11 mouse cellular contexts compared by ENCODE assay signal in genomic region chr1:66003897-66004660, GRCm38 (mm10).
DNase-seq lines count a peak whose midpoint lies in the region; ATAC-seq lines count a peak whose summit lies in the region.
"Had no signal": no experiment of that assay in that cellular context is flagged by ENCODE, and none has a peak within 500 bp of the region (broad histone marks: within the 10 kb centered on the region; RNA-seq: fewer than 3 reads in every experiment).

No protein-coding gene starts in this region.

- no peaks in the 10 kb centered on the region for H3K36me3 ChIP-seq in heart, embryonic 12.5 days
- no peaks in the 10 kb centered on the region for H3K36me3 ChIP-seq in hindbrain, embryonic 14.5 days (replicated peaks; ENCODE audit: control insufficient read depth, insufficient read depth)
- H3K36me3 ChIP-seq in midbrain, embryonic 16.5 days (ENCODE audit: control insufficient read depth, insufficient read depth, low read length) = no peaks in the 10 kb centered on the region

- DNase-seq in heart, postnatal 25 days (ENCODE audit: low spot score) = no peak
- DNase-seq in embryo, embryonic 10 days (ENCODE audit: low spot score) = peak; percentile 76
- peak; percentile 51 for DNase-seq in hindbrain, embryonic 14.5 days (ENCODE audit: low spot score)
- DNase-seq in cerebellum, postnatal 4 days (ENCODE audit: low spot score in 2 of 2) = no peak
- no peak for DNase-seq in spleen, postnatal 14 days (ENCODE audit: low spot score in 2 of 2)
- DNase-seq: cerebellum, postnatal 10 days; right cerebral cortex, postnatal 4 days had no signal

- intact Hi-C loops in heart, postnatal 25 days (cut with DNase I) = no loop called here

- no peak overlapping the region for H3K9ac ChIP-seq in heart, embryonic 12.5 days
- no peak overlapping the region for H3K9ac ChIP-seq in hindbrain, embryonic 14.5 days
- H3K9ac ChIP-seq in midbrain, embryonic 16.5 days (ENCODE audit: low read depth, low read length) = no peak overlapping the region

- WGBS in heart, embryonic 12.5 days = 59% methylated on average over 17 of the region's 17 CpGs
- WGBS in hindbrain, embryonic 14.5 days = 32% methylated on average over 17 of the region's 17 CpGs
- WGBS in midbrain, embryonic 16.5 days = 56% methylated on average over 17 of the region's 17 CpGs

- H3K27me3 ChIP-seq in heart, embryonic 12.5 days (replicated peaks) = no peaks in the 10 kb centered on the region
- H3K27me3 ChIP-seq in hindbrain, embryonic 14.5 days (ENCODE audit: control insufficient read depth, insufficient read depth, low read length) = no peaks in the 10 kb centered on the region
- H3K27me3 ChIP-seq in midbrain, embryonic 16.5 days (ENCODE audit: control insufficient read depth, insufficient read depth, low read depth, low read length) = no peaks in the 10 kb centered on the region
- H3K27me3 ChIP-seq: megakaryocyte, embryonic 14.5 days had no signal

- H3K4me3 ChIP-seq in heart, embryonic 12.5 days = no peak overlapping the region
- no peak overlapping the region for H3K4me3 ChIP-seq in hindbrain, embryonic 14.5 days (replicated peaks; ENCODE audit: low read length)
- no peak overlapping the region for H3K4me3 ChIP-seq in midbrain, embryonic 16.5 days (ENCODE audit: low read depth, low read length)
- H3K4me3 ChIP-seq: megakaryocyte, embryonic 14.5 days had no signal

- H3K27ac ChIP-seq in heart, embryonic 12.5 days (ENCODE audit: poor library complexity, severe bottlenecking) = no peak overlapping the region
- H3K27ac ChIP-seq in hindbrain, embryonic 14.5 days = no peak overlapping the region
- no peak overlapping the region for H3K27ac ChIP-seq in midbrain, embryonic 16.5 days (ENCODE audit: low read length)

- 0 out of 2 replicates have a peak, but pooled peaks cover 3% of the 10 kb centered on the region for H3K9me3 ChIP-seq in heart, embryonic 12.5 days (replicated peaks)
- no peaks in the 10 kb centered on the region for H3K9me3 ChIP-seq in hindbrain, embryonic 14.5 days (ENCODE audit: control insufficient read depth, low read length)
- H3K9me3 ChIP-seq in midbrain, embryonic 16.5 days (replicated peaks; ENCODE audit: control insufficient read depth, low read length, poor library complexity, severe bottlenecking) = no peaks in the 10 kb centered on the region

- ATAC-seq in heart, embryonic 12.5 days (ENCODE audit: insufficient number of reproducible peaks, low FRiP score) = no peak
- ATAC-seq in hindbrain, embryonic 14.5 days (ENCODE audit: low FRiP score) = peak; percentile 51; the same call in 1 of the 2 replicates
- peak; percentile 81 for ATAC-seq in midbrain, embryonic 16.5 days
- ATAC-seq in granulocyte monocyte progenitor cell, adult 5-6 weeks (replicated peaks; ENCODE audit: poor library complexity, severe bottlenecking) = no peak

- peak overlapping the region; percentile 21; the same call in 1 of the 2 replicates for H3K4me2 ChIP-seq in heart, embryonic 12.5 days
- peak overlapping the region; percentile 43 for H3K4me2 ChIP-seq in hindbrain, embryonic 14.5 days (replicated peaks)
- H3K4me2 ChIP-seq in midbrain, embryonic 16.5 days (ENCODE audit: low read length) = no peak overlapping the region

- no peaks in the 10 kb centered on the region for H3K4me1 ChIP-seq in heart, embryonic 12.5 days (replicated peaks)
- H3K4me1 ChIP-seq in hindbrain, embryonic 14.5 days (replicated peaks; ENCODE audit: control insufficient read depth, insufficient read depth, low read length) = peaks cover 4% of the 10 kb centered on the region; the same call in 1 of the 2 replicates
- no peaks in the 10 kb centered on the region for H3K4me1 ChIP-seq in midbrain, embryonic 16.5 days (ENCODE audit: control insufficient read depth, insufficient read depth, low read length)
- H3K4me1 ChIP-seq: megakaryocyte, embryonic 14.5 days had no signal

Comparison
In these comparisons a context has a peak if more than half of its experiments do, and no peak if none do; other contexts are left out.
1. ATAC-seq: peak in hindbrain, embryonic 14.5 days (single experiment) and midbrain, embryonic 16.5 days (single experiment); none in heart, embryonic 12.5 days (single experiment) and granulocyte monocyte progenitor cell, adult 5-6 weeks (single experiment).
2. DNase-seq: peak in embryo, embryonic 10 days (single experiment) and hindbrain, embryonic 14.5 days (single experiment); none in heart, postnatal 25 days (single experiment), cerebellum, postnatal 4 days (0 of 2) and spleen, postnatal 14 days (0 of 2).